Mouse (Mus musculus) limb, embryonic 12.5 days (tissue): ENCODE results near the gene Ncaph2. TPM values are rescaled to one million over a fixed set of nuclear protein-coding genes. Genes with fewer than 3 reads are reported as not detected.

ENCODE experiments used
- ATAC-seq: fragments of 200-750 bp; cut with Nextera tagmentation; 2 replicates; pipeline ENCODE4 v1.8.0; 2017; ENCODE audit warnings: low read depth, moderate TSS enrichment; ENCODE audit not compliant: insufficient number of reproducible peaks, insufficient read depth, low FRiP score, low TSS enrichment
- H3K27ac ChIP-seq: fragments of 300-500 bp; sonication (generic); 2 replicates; pipeline ENCODE4 v1.5.1; 2016; ENCODE audit warnings: mild to moderate bottlenecking, moderate library complexity
- H3K27me3 ChIP-seq: fragments of 300-500 bp; sonication (generic); 2 replicates; pipeline ENCODE4 v1.6.1; 2016; ENCODE audit warnings: mild to moderate bottlenecking, moderate library complexity
- H3K36me3 ChIP-seq: fragments of 300-500 bp; sonication (generic); 2 replicates; pipeline ENCODE4 v1.6.1; 2016; ENCODE audit warnings: mild to moderate bottlenecking, moderate library complexity
- H3K4me1 ChIP-seq: fragments of 300-500 bp; sonication (generic); replicated peaks from 2 replicates; pipeline ENCODE4 v1.6.1; 2016
- H3K4me2 ChIP-seq: fragments of 300-500 bp; sonication (generic); 2 replicates; pipeline ENCODE4 v1.6.1; 2016; ENCODE audit warnings: mild to moderate bottlenecking, moderate library complexity
- H3K4me3 ChIP-seq: fragments of 300-500 bp; sonication (generic); replicated peaks from 2 replicates; pipeline ENCODE4 v1.5.1; 2016; ENCODE audit warnings: mild to moderate bottlenecking
- H3K9ac ChIP-seq: fragments of 300-500 bp; sonication (generic); replicated peaks from 2 replicates; pipeline ENCODE4 v1.6.1; 2016; ENCODE audit warnings: mild to moderate bottlenecking, moderate library complexity
- H3K9me3 ChIP-seq: fragments of 300-500 bp; sonication (generic); 2 replicates; pipeline ENCODE4 v1.6.1; 2016; ENCODE audit warnings: mild to moderate bottlenecking, moderate library complexity
- WGBS: fragments of 180-500 bp; shearing (Covaris S2); methylation state at CpG from one replicate; pipeline ENCODE4 v1.1.7; 2016; 5-methylcytosine and 5-hydroxymethylcytosine counted together
- polyA plus RNA-seq: library from polyadenylated mRNA; unstranded; fragments of >200 nt; fragmentation: Nextera tagmentation; extraction: Ambion mirVana; gene quantifications from 2 replicates; pipeline ENCODE4 v1.2.1, GENCODE M21; 2016

Ncaph2 gene
- polyA plus RNA-seq, 1 experiment from 2014 or later: 183 TPM

DNA sequence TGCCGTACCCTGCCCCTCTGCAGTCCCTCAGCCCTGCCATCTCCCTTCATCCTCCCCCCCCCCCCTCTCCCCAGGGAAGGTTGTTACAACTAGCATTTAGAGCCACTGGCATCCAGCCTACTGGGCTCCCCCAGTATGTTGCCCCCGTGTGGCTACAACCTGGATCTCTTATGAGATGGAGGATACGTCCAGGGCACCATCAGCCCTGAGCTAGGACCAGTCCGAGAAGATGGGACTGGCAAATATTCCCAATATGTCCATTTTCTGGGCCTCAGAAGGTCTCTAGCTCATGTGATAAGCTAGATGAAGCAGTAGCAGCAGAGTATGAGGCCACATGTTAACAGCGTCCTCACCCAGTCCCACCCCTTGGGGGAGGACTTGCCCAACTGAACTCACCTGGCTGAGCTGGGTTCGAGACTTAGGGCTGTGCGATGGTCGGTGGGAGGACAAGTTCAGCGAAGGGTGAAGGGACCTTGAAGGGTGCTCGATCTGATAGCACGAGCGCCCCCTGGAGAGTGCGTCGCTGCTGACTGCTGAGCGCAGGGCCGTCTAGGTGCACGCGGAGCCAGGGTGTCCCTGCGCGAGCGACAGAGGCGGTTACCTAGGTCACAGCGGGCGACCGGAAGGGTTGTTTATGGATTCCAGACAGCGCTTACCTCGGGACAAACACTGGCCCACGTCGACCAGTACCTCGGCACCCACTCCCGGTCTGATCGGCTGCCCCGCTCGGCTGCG, 17.7 kb downstream of the Ncaph2 start:
- Histone ChIP-seq H3K9ac (peak overlapping the region; percentile 77), H3K4me1 (peaks cover 18% of the 10 kb centered on the region), H3K27ac (peak overlapping the region; percentile 94), H3K4me2 (peak overlapping the region; percentile 78), H3K27me3 (peaks cover 25% of the 10 kb centered on the region), H3K4me3 (peak overlapping the region; percentile 64), H3K36me3 (peaks cover 49% of the 10 kb centered on the region), H3K9me3 (no peaks in the 10 kb centered on the region)
- ATAC-seq: peak; percentile 56
- WGBS: 2% methylated on average over 35 of the region's 35 CpGs

DNA sequence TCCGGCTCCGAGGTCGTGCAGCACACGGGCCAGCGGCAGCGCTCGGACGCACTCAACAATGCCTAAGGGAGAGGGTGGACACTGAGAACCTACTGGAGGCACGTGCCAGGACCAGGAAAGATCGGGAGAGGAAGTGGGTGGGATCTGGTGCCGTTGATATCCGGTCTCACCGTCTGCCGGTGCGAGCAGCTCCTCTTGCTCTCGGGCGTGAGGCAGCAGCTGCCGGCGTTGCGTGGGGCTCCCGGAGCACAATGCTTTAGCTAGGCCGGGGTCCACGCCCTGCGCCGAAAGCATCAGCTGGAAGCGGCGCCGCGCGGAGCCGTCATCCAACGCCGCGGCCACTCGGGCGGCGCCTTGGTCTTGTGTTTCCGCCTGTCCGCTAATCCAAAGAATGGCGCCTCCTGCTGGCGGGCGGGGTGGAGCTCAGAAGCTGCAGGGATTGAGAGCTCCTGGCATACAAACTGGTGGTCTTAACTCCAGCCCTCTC, 18.3 kb downstream of the Ncaph2 start, which contains the start of gene Sco2:
Gene Sco2, minus strand, starts transcription at position 85 of the 487 bp plus-strand sequence.
- H3K36me3 ChIP-seq: peaks cover 43% of the 10 kb centered on the region
- H3K9ac ChIP-seq: peak within 1 kb of the TSS; percentile 77
- H3K27ac ChIP-seq: peak within 1 kb of the TSS; percentile 94
- ATAC-seq: peak; percentile 56
- H3K9me3 ChIP-seq: no peaks in the 10 kb centered on the region
- peaks cover 23% of the 10 kb centered on the region for H3K4me1 ChIP-seq
- peak within 1 kb of the TSS; percentile 64 for H3K4me3 ChIP-seq
- WGBS: under 1% methylated on average over 42 of the region's 42 CpGs
- peaks cover 31% of the 10 kb centered on the region for H3K27me3 ChIP-seq
- peak within 1 kb of the TSS; percentile 78 for H3K4me2 ChIP-seq

DNA sequence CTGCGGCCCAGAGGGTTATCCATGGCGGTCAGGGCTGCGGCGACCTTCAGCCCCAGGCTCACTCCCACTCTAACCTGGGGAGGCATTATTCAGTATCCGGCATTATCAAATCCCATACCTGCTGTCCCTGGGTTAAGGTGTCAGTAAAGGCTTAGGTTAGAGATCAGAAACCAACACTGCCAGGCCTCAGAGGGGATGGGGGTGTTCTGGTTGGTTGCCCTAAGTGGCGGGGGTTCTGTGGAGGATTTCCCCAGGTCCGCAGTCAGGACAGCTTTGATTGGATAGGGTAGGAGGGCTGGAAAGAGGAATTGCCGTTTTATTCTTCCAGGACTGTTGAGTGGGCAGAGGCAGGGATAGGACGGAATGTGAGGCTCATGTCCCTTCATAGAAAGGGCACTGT, 18.8 kb downstream of the Ncaph2 start:
- ATAC-seq: no peak
- Histone ChIP-seq H3K36me3 (peaks cover 37% of the 10 kb centered on the region), H3K4me2 (peak overlapping the region; percentile 78), H3K4me3 (peak overlapping the region; percentile 64), H3K27ac (peak overlapping the region; percentile 94), H3K4me1 (peaks cover 28% of the 10 kb centered on the region), H3K9me3 (no peaks in the 10 kb centered on the region), H3K27me3 (peaks cover 36% of the 10 kb centered on the region), H3K9ac (peak overlapping the region; percentile 77)
- WGBS: 51% methylated on average over 9 of the region's 9 CpGs

GRCm38 (mm10) chr15:89374801-89375534, 19.4 kb downstream of the Ncaph2 start:
- H3K4me1 ChIP-seq: peaks cover 31% of the 10 kb centered on the region
- no peak overlapping the region for H3K27ac ChIP-seq
- no peaks in the 10 kb centered on the region for H3K9me3 ChIP-seq
- no peak overlapping the region; the same call in 1 of the 2 replicates for H3K9ac ChIP-seq
- H3K27me3 ChIP-seq: peaks cover 40% of the 10 kb centered on the region
- WGBS: 92% methylated on average over 17 of the region's 17 CpGs
- ATAC-seq: no peak
- peaks cover 31% of the 10 kb centered on the region for H3K36me3 ChIP-seq
- no peak overlapping the region for H3K4me3 ChIP-seq
- 0 out of 2 replicates have a peak overlapping the region, but pooled peaks have one; percentile 78 for H3K4me2 ChIP-seq

DNA sequence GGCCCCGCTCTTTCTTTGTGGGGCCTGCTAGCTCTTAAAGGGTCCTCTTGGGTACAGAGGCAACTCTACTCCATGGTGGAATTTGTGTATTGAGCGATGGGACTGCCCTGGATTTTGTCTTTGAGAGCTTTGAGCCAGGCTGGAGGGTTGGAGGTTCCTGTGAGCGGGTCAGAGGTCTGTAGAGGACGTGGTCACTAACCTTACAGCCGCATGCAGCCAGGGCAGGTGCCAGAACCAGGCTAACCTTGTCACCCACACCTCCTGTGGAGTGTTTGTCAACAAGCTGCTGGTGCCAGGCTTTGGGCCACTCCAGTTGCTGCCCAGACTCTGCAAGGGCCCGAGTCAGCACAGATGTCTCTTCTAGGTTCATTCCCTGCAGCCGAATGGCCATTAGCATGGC, 20.5 kb downstream of the Ncaph2 start:
- no peak overlapping the region for H3K27ac ChIP-seq
- no peak overlapping the region for H3K4me3 ChIP-seq
- H3K36me3 ChIP-seq: peaks cover 20% of the 10 kb centered on the region
- peaks cover 31% of the 10 kb centered on the region for H3K4me1 ChIP-seq
- ATAC-seq: no peak
- H3K4me2 ChIP-seq: no peak overlapping the region
- peaks cover 48% of the 10 kb centered on the region for H3K27me3 ChIP-seq
- H3K9ac ChIP-seq: no peak overlapping the region
- 77% methylated on average over 7 of the region's 7 CpGs for WGBS
- H3K9me3 ChIP-seq: no peaks in the 10 kb centered on the region

- no peak within 1 kb of the TSS for H3K9ac ChIP-seq
- H3K4me2 ChIP-seq: peak within 1 kb of the TSS; percentile 26; the same call in 1 of the 2 replicates
- no peak for ATAC-seq
- no peaks in the 10 kb centered on the region for H3K9me3 ChIP-seq
- H3K27ac ChIP-seq: no peak within 1 kb of the TSS
- H3K4me3 ChIP-seq: no peak within 1 kb of the TSS
- WGBS: 13% methylated on average over 16 of the region's 16 CpGs
- H3K27me3 ChIP-seq: peaks cover 49% of the 10 kb centered on the region
- peaks cover 31% of the 10 kb centered on the region for H3K4me1 ChIP-seq
- H3K36me3 ChIP-seq: peaks cover 11% of the 10 kb centered on the region
Measured at GRCm38 (mm10) chr15:89376957-89377356, 21.4 kb downstream of the Ncaph2 start, which contains the start of gene Tymp. Gene Tymp (minus strand): TSS chr15:89377039.

DNA sequence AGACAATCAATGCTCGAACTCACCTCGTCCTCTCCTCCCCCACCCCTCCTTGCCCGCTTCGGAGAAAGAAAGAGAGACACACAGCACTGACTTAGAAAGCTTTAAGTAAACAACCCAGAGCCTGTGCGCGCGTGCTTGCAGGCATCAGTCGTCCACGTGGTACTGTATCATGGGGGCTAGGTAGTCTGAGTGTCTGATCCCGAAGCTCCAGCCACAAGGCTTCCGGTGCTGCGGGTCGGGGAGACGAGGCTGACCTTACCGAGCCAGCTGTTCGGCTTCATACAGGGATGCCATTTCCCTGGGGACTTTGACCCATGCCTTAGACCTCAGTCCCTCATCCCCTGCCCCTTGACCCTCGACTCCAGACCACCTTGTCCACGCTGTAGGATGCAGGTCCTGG, 21.8 kb downstream of the Ncaph2 start:
- H3K27me3 ChIP-seq: peaks cover 49% of the 10 kb centered on the region
- no peak for ATAC-seq
- peaks cover 31% of the 10 kb centered on the region for H3K4me1 ChIP-seq
- no peak overlapping the region for H3K27ac ChIP-seq
- peak overlapping the region; percentile 26; the same call in 1 of the 2 replicates for H3K4me2 ChIP-seq
- H3K9ac ChIP-seq: no peak overlapping the region
- H3K36me3 ChIP-seq: peaks cover 7% of the 10 kb centered on the region
- 5% methylated on average over 18 of the region's 18 CpGs for WGBS
- no peaks in the 10 kb centered on the region for H3K9me3 ChIP-seq
- H3K4me3 ChIP-seq: no peak overlapping the region

DNA sequence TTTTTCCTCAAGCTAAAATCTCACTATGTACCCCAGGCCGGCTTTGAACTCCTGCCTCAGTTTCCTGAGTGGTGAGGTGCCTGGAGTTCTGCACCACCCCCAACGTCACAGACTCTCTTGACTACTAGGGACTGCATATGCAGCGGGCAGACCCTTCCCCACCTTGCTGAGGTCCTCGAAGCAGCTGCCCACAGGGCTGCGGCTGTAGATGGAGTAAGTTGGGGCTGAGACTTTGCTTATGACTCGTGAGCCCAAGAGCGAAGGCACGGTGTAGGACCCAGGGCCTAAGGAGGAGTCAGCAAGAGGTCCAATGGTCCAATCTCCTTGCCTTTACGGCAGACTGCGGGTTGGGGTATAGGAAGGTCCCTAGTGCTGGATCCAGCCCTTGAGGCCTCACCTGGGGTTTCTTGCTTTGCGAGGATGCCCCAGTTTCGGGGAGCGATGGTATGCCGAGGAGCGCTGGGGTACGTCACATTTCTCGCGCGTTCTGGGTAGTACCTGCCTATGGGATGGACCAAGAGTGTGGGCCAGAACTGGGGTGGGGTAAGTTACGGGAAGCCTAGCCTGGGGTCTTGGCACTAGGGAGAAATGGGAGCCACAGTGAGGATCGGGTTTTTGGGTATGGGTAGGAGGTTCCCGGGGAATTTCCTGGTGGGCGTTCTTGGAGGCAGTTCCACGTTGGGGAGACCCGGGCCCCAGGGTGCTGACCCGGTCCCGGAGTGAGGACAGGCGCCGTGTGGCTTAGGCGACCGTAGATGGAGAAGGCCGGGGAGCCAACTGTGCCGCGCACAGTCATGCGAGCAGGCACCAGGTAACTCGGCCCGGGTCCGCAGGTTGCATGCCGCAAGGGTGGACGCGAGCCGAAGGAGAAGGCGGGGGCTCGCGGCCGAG, 22.7 kb downstream of the Ncaph2 start:
- peak overlapping the region; percentile 42 for H3K4me3 ChIP-seq
- H3K4me1 ChIP-seq: peaks cover 25% of the 10 kb centered on the region
- no peaks in the 10 kb centered on the region for H3K9me3 ChIP-seq
- no peak for ATAC-seq
- no peak overlapping the region for H3K27ac ChIP-seq
- H3K9ac ChIP-seq: peak overlapping the region; percentile 53
- no peaks in the 10 kb centered on the region for H3K36me3 ChIP-seq
- WGBS: 11% methylated on average over 46 of the region's 46 CpGs
- H3K27me3 ChIP-seq: peaks cover 49% of the 10 kb centered on the region
- H3K4me2 ChIP-seq: peak overlapping the region; percentile 74

GRCm38 (mm10) chr15:89378831-89379401, 23.4 kb downstream of the Ncaph2 start, which contains the start of gene Odf3b:
Gene Odf3b (minus strand): TSS chr15:89379282.
- under 1% methylated on average over 33 of the region's 33 CpGs for WGBS
- Histone ChIP-seq H3K4me2 (peak within 1 kb of the TSS; percentile 74), H3K27ac (no peak within 1 kb of the TSS), H3K4me3 (peak within 1 kb of the TSS; percentile 42), H3K4me1 (peaks cover 25% of the 10 kb centered on the region), H3K9ac (peak within 1 kb of the TSS; percentile 53), H3K9me3 (no peaks in the 10 kb centered on the region), H3K27me3 (peaks cover 49% of the 10 kb centered on the region), H3K36me3 (no peaks in the 10 kb centered on the region)
- no peak for ATAC-seq

- peak overlapping the region; percentile 42 for H3K4me3 ChIP-seq
- H3K4me1 ChIP-seq: peaks cover 21% of the 10 kb centered on the region
- WGBS: 9% methylated on average over 10 of the region's 10 CpGs
- peaks cover 51% of the 10 kb centered on the region for H3K27me3 ChIP-seq
- ATAC-seq: no peak
- H3K9ac ChIP-seq: 0 out of 2 replicates have a peak overlapping the region, but pooled peaks have one; percentile 8
- H3K36me3 ChIP-seq: no peaks in the 10 kb centered on the region
- no peak overlapping the region for H3K27ac ChIP-seq
- H3K9me3 ChIP-seq: no peaks in the 10 kb centered on the region
- peak overlapping the region; percentile 74 for H3K4me2 ChIP-seq
Measured at GRCm38 (mm10) chr15:89379429-89379828, 23.9 kb downstream of the Ncaph2 start.
